Mouse (Mus musculus) bone marrow, adult 2 months (tissue): ENCODE data around the gene Fam168a. TPM values are rescaled to one million over a fixed set of nuclear protein-coding genes. Genes with fewer than 3 reads are reported as not detected.
"Not testable (repeated sequence)": the region's sequence is repeated elsewhere in the genome, so short reads cannot be mapped to it uniquely, and the experiment has no call there.

Source experiments
- H3K27ac ChIP-seq: fragments of 200-500 bp; 2 replicates; pipeline ENCODE4 v1.5.1; 2012; ENCODE audit warnings: low read depth, mild to moderate bottlenecking, control low read depth, inconsistent platforms, low read length; ENCODE audit not compliant: control insufficient read depth, poor library complexity, insufficient read depth
- H3K4me1 ChIP-seq: fragments of 200-500 bp; 2 replicates; pipeline ENCODE4 v1.6.1; 2011; ENCODE audit warnings: low read length; ENCODE audit not compliant: control insufficient read depth, insufficient read depth
- H3K4me3 ChIP-seq: fragments of 200-500 bp; replicated peaks from 2 replicates; pipeline ENCODE3; 2011; ENCODE audit warnings: mild to moderate bottlenecking, low read depth, low read length, control low read depth; ENCODE audit not compliant: control insufficient read depth
- CTCF ChIP-seq: fragments of 200-500 bp; IDR thresholded peaks from 2 replicates; pipeline ENCODE4 v1.5.1; 2011; ENCODE audit warnings: low read length, control low read depth; ENCODE audit not compliant: control insufficient read depth, insufficient read depth
- POLR2A ChIP-seq: fragments of 200-500 bp; IDR thresholded peaks from 2 replicates; pipeline ENCODE4 v1.6.1; 2011; ENCODE audit warnings: low read depth, mild to moderate bottlenecking, control low read depth, low read length, borderline replicate concordance; ENCODE audit not compliant: control insufficient read depth
- WGBS: fragments of 180-500 bp; shearing (Covaris S2); methylation state at CpG from one replicate; pipeline ENCODE4 v1.1.7; 2018; 5-methylcytosine and 5-hydroxymethylcytosine counted together
- polyA plus RNA-seq: library from polyadenylated mRNA; stranded (reverse); fragments of >200 nt; gene quantifications from 2 replicates; pipeline ENCODE4 v1.2.4, GENCODE M21; 2011; ENCODE audit warnings: low replicate concordance; ENCODE audit not compliant: missing spikeins, insufficient read depth, insufficient read length

Gene Fam168a
- polyA plus RNA-seq, 1 experiment: 11.7 TPM

DNA sequence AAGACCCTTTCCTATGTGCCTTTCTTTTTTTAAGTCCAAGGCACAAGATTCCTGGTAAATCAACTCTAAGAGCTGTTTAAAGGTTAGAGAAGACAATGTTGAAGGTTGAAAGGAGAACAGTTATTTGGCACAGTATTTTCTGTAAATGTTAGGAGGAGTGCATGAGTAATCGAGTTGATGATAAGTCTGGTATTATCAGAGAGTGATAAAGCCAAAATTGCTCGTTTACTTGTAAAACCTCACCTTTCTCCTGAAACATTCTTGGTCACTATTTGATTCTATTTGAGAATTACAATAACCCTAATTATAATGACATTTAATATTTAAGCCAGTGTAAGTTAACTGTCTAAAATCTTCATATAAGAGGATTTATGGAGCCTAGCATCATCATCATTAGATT is 23.3 kb downstream of the Fam168a start:
- WGBS: 73% methylated on average over 2 of the region's 2 CpGs
- no peak overlapping the region for H3K27ac ChIP-seq
- H3K4me1 ChIP-seq: no peaks in the 10 kb centered on the region
- H3K4me3 ChIP-seq: no peak overlapping the region
- no peak for TF ChIP-seq POLR2A
- no peak for TF ChIP-seq CTCF

DNA sequence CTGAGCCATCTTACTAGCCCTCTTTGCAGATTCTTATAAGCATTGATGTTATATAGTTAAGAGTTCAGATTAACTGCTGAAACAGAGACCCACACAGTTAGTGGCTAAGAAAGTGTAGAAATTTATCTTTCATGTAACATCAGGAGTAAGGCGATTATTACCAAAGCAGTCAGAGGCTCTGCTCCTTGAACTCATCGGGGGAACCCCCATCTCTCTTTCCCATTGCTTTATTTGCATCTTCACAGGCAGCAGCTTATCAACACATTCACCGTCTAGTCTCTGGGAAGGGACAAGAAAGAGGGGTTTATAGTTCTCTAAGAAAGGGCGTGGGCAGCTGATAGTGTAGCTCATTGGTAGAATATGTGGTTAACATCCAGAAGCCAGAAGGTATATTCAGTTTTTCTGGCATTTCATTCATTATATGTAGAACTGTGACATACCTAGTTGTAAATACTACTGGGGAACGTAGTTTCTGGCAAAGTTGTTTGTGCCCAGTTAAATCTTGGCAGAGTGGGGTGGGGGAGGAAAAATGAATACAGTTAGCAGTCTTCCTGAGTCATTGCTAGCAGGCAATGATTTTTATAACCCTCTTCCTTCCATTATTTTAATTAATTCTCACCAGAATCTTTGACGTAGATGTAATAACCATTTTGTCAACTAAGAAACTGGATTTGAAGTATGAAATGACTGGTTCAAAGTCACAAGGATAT is 26.1 kb downstream of the Fam168a start:
- WGBS: 50% methylated on average over 6 of the region's 6 CpGs
- TF ChIP-seq CTCF (no peak), POLR2A (no peak)

DNA sequence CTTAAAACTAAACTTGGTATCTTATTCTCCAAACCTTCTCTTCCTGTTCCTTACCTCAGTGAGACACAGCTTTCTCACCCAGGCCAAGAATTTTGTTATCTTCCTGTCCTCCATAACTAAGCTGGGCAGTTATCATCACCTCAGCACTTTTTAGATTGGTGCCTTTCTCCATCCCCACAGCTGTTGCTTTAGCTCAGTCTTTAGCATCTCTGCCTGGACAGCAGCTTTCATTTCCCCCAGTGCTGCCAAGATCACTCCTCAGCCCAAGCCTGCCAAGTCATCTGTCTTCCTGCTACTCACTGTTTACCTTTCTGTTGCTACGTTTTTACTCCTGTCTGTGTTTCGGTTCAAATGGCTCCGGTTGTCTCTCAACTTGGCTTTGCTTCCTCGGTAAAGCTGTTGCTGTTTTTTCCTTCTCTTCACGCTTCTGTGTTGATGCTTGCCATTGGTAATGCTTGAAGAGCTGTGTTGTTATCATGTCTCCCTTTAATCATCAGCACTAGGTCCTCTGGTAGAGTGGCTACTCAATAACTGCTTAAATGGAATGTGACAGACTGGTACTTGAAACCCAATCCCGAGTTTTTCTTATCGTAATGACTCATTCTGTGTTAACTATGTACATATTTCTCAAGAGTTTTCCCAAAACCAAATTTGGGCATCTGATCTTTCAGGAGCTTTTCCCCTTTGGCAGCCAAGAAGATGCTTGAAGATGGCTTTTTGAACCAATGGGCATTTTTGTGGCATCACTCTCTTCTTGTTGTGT is 26.8 kb downstream of the Fam168a start:
- TF ChIP-seq CTCF (no peak), POLR2A (no peak)
- Histone ChIP-seq H3K27ac (no peak overlapping the region), H3K4me1 (no peaks in the 10 kb centered on the region), H3K4me3 (no peak overlapping the region)
- WGBS: 57% methylated on average over 7 of the region's 7 CpGs

More for the DNA sequence above, 26.1 kb downstream of the Fam168a start:
- H3K4me1 ChIP-seq: no peaks in the 10 kb centered on the region
- no peak overlapping the region for H3K27ac ChIP-seq
- H3K4me3 ChIP-seq: no peak overlapping the region

DNA sequence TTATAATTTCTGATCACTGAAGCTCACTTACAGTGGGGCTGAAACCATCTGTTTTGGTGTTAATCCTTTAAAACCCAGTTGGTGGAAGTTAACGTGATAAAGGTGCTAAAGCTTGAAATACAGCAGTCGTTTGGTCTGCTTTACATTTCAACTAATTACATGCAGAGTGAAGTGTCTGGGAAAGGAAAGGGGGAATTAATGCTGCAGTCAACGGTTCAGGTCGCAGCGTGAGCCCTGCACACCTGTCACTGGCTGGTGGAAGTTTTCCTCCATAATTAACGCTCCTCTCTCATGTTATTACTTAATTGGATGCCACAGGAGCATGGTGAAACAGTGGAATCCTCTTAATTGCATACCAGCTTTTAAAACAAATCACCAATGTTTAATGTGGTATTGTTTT is 27.8 kb downstream of the Fam168a start:
- no peak overlapping the region for H3K27ac ChIP-seq
- no peak overlapping the region for H3K4me3 ChIP-seq
- H3K4me1 ChIP-seq: no peaks in the 10 kb centered on the region
- TF ChIP-seq CTCF (no peak), POLR2A (no peak)
- 82% methylated on average over 6 of the region's 6 CpGs for WGBS

DNA sequence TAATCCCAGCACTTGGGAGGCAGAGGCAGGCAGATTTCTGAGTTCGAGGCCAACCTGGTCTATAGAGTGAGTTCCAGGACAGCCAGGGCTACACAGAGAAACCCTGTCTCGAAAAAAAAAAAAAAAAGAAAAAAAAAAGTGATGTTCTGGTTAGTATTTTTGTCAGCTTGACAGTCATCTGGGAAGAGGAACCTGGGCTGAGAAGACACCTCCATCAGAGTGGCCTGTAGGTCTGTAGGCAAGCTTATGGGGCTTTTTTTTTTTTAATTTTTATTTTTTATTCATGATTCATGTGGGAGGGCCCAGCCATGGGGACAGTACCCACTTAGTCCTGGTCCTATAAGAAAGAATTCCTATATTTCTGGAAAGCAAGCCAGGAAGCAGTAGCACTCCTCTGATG is 28.5 kb downstream of the Fam168a start:
- not testable (repeated sequence) for H3K4me1 ChIP-seq, H3K4me3 ChIP-seq, H3K27ac ChIP-seq
- 68% methylated on average over 2 of the region's 2 CpGs for whole genome bisulfite sequencing

DNA sequence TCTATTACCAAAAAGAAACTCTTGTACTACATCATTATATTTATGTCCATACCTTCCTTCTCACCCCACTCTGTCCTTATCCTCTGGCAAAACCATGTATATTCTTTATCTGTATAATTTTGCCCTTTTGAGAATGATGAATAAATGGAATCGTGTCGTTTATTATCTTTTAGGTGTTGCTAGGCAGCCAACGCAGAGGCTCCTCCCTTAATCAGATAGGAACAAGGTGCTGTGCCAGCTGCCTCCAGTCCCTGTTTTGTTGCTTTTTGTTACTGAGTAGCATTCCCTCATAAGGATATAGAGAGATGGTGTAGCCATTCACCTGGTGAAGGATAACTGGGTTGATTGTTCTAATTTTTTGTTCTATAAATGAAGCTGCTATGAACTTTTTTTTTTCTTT is 29.7 kb downstream of the Fam168a start:
- Histone ChIP-seq H3K4me1 (no peaks in the 10 kb centered on the region), H3K4me3 (no peak overlapping the region), H3K27ac (no peak overlapping the region)
- no peak for TF ChIP-seq POLR2A
- no peak for TF ChIP-seq CTCF
- WGBS: 62% methylated on average over 3 of the region's 3 CpGs

DNA sequence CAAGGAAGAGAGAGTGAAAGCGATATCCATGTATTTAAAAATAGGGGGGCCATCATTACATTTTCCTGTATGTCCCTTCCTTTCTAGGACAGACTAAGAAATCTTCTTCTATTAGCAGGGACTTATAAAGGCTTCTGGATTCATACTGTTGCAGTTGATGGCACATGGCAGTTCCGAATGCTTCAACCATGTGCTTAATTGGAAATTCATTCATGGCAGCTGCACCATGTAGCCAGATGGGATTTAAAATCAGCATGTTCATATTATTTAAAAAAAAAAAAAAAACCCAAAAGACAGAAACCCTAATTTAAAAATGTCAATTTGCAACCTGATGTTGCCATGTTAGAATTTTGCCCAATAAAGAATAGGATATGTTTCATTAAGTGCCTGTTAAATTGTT is 37.9 kb downstream of the Fam168a start:
- TF ChIP-seq POLR2A: no peak
- no peak for TF ChIP-seq CTCF
- no peak overlapping the region for H3K4me3 ChIP-seq
- 98% methylated on average over 2 of the region's 2 CpGs for WGBS
- H3K4me1 ChIP-seq: no peaks in the 10 kb centered on the region
- H3K27ac ChIP-seq: no peak overlapping the region

DNA sequence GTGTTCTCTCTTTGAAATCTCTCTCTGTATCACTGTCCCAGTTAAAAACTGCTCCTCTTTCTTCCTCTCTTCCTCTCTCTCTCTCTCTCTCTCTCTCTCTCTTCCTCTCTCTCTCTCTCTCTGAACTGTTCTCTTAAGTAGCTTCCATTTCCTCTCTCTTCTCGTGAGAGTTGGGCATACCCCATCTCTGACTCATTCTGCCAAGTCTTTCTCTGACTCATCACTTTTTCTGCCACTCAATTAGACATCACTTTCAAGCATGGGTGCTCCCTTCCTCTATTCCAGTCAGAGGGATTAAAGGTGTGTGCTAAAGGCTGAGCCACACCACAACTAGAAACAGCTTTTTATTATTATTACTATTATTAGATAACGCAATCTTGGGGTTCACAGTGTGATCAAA is 43.7 kb downstream of the Fam168a start:
- no peak for TF ChIP-seq CTCF
- no peak for TF ChIP-seq POLR2A
- WGBS: 46% methylated on average over 2 of the region's 2 CpGs
- Histone ChIP-seq H3K27ac (no peak overlapping the region), H3K4me3 (no peak overlapping the region), H3K4me1 (no peaks in the 10 kb centered on the region)

DNA sequence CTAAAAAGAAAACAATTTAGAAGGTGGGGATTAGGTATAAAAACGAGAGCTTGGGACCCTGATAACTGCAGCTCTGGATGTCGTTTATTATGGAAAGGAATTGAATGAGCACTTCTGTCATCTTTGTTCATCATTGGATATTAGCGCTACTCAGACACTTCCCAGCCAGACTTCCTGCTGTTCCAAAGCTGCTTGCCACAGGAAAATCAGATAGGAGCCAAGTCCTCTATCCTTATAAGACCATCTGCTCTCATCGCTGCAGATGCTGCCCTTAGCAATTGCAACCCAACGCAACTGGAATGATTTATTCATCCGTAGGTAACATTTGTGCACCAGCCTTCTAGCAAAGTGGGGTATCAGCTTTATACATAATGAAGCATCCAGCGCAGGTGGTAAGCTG is 52.3 kb downstream of the Fam168a start:
- H3K27ac ChIP-seq: no peak overlapping the region
- no peaks in the 10 kb centered on the region for H3K4me1 ChIP-seq
- 91% methylated on average over 7 of the region's 7 CpGs for WGBS
- TF ChIP-seq POLR2A (no peak), CTCF (no peak)
- no peak overlapping the region for H3K4me3 ChIP-seq
